Mouse (Mus musculus) limb, embryonic 13.5 days (tissue): ENCODE data around the gene Plce1. TPM values are rescaled to one million over a fixed set of nuclear protein-coding genes. Genes with fewer than 3 reads are reported as not detected.

Experiments used
- ATAC-seq: fragments of 200-750 bp; cut with Nextera tagmentation; 2 replicates; pipeline ENCODE4 v1.8.0; 2017; ENCODE audit warnings: low read depth, moderate number of reproducible peaks, moderate TSS enrichment; ENCODE audit not compliant: low FRiP score
- H3K27ac ChIP-seq: fragments of 300-500 bp; sonication (generic); 2 replicates; pipeline ENCODE4 v1.5.1; 2015; ENCODE audit warnings: inconsistent platforms, mild to moderate bottlenecking, moderate library complexity
- H3K27me3 ChIP-seq: fragments of 300-500 bp; sonication (generic); 2 replicates; pipeline ENCODE4 v1.6.1; 2015; ENCODE audit warnings: mild to moderate bottlenecking, inconsistent platforms
- H3K36me3 ChIP-seq: fragments of 300-500 bp; sonication (generic); 2 replicates; pipeline ENCODE4 v1.6.1; 2015; ENCODE audit warnings: inconsistent platforms, mild to moderate bottlenecking, moderate library complexity
- H3K4me1 ChIP-seq: fragments of 300-500 bp; sonication (generic); 2 replicates; pipeline ENCODE4 v1.6.1; 2015; ENCODE audit warnings: inconsistent platforms
- H3K4me2 ChIP-seq: fragments of 300-500 bp; sonication (generic); replicated peaks from 2 replicates; pipeline ENCODE4 v1.6.1; 2015; ENCODE audit warnings: inconsistent platforms, mild to moderate bottlenecking, moderate library complexity
- H3K4me3 ChIP-seq: fragments of 300-500 bp; sonication (generic); 2 replicates; pipeline ENCODE4 v1.5.1; 2015; ENCODE audit warnings: moderate library complexity, mild to moderate bottlenecking, inconsistent platforms
- H3K9ac ChIP-seq: fragments of 300-500 bp; sonication (generic); 2 replicates; pipeline ENCODE4 v1.6.1; 2015; ENCODE audit warnings: mild to moderate bottlenecking, inconsistent platforms
- H3K9me3 ChIP-seq: fragments of 300-500 bp; sonication (generic); 2 replicates; pipeline ENCODE4 v1.6.1; 2016; ENCODE audit warnings: inconsistent platforms
- WGBS: fragments of 180-500 bp; shearing (Covaris S2); methylation state at CpG from one replicate; pipeline ENCODE4 v1.1.7; 2015; 5-methylcytosine and 5-hydroxymethylcytosine counted together
- polyA plus RNA-seq: library from polyadenylated mRNA; unstranded; fragments of >200 nt; fragmentation: Nextera tagmentation; extraction: Ambion mirVana; gene quantifications from 2 replicates; pipeline ENCODE4 v1.2.1, GENCODE M21; 2015

The Plce1 gene
- polyA plus RNA-seq, 1 experiment from 2014 or later = 10.1 TPM

GRCm38 (mm10) chr19:38478286-38478685 lies 2.6 kb upstream of the Plce1 start:
- Histone ChIP-seq H3K27ac (peak overlapping the region; percentile 86), H3K4me2 (no peak overlapping the region), H3K4me3 (no peak overlapping the region), H3K4me1 (peaks cover 50% of the 10 kb centered on the region), H3K36me3 (no peaks in the 10 kb centered on the region), H3K9ac (no peak overlapping the region), H3K9me3 (no peaks in the 10 kb centered on the region), H3K27me3 (no peaks in the 10 kb centered on the region)
- WGBS = 22% methylated on average over 5 of the region's 5 CpGs
- no peak for ATAC-seq

DNA sequence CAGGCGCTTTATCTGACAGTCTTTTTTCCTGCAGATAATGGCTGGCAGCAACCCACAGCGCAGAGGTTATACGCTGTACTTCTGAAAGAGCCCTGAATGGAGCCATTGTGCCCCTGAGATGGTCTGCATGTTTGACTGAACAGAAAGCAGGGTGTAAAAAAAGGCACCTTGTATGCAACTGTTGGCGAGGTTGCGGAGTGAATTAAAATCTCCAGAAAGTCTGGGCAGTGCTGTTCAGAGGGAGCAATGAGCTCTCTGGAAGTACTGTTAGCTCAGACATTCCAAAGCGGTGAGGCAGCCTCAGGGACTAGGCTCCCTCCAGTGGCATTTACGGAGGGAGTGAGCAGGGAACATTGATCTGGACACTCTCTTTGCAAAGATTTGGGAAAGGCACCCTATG lies 2.0 kb upstream of the Plce1 start:
- WGBS = 26% methylated on average over 7 of the region's 7 CpGs
- Histone ChIP-seq H3K27me3 (peaks cover 4% of the 10 kb centered on the region; the same call in 1 of the 2 replicates), H3K4me1 (peaks cover 54% of the 10 kb centered on the region), H3K27ac (peak overlapping the region; percentile 86), H3K9ac (no peak overlapping the region), H3K4me3 (no peak overlapping the region), H3K36me3 (no peaks in the 10 kb centered on the region), H3K9me3 (no peaks in the 10 kb centered on the region), H3K4me2 (peak overlapping the region; percentile 90)
- peak; percentile 63 for ATAC-seq

DNA sequence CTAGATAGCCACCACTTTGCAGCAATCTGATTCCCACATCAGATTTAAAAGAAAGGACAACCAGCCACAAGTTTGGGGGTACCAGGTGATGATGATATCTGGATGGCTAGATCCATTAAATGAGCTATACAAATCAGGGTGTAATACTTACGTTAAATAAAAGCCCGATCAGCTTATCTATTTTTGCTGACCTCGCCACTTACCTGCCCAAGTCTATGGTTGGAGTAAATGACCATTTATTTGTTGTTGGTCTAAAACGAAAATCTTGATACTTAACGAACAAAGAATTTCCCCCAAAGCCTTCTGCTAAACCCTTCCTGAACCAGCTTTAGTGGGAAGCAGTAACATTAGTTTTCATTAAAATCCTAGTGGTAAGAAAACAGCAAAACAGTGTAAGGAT lies 1.4 kb upstream of the Plce1 start:
- Histone ChIP-seq H3K4me2 (peak overlapping the region; percentile 90), H3K4me1 (peaks cover 54% of the 10 kb centered on the region), H3K27ac (peak overlapping the region; percentile 84), H3K9me3 (no peaks in the 10 kb centered on the region), H3K27me3 (peaks cover 4% of the 10 kb centered on the region; the same call in 1 of the 2 replicates), H3K4me3 (no peak overlapping the region), H3K36me3 (no peaks in the 10 kb centered on the region), H3K9ac (no peak overlapping the region)
- ATAC-seq = no peak
- 75% methylated on average over 5 of the region's 5 CpGs for WGBS

DNA sequence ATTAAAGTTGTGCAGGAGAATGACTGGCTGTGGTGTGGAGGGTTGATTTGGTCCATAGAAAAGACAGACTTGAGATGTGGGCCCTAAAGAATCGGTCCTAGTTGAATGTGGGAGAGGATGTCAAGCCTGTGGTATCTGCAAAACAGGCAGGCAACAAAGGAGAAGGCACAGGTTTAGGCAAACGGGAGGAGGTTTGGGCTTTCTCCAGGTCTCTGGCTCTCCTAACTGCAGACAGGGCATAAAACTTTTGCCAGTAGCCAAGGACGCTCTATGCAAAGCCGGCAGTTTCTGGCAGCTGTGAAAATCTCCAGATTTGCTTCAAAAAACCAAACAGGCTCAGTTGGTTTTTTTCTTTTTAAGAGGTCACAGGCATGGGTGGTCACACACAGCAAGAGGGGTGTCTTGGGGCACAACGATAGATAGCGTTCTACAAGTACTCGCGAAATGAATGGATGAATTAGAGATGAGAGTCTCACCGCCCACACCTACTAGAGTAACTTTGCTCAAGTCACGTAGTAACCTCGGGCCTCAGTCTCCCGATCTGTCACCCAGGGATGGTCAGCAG lies 671 bp upstream of the Plce1 start:
- Histone ChIP-seq H3K27ac (peak overlapping the region; percentile 70), H3K36me3 (no peaks in the 10 kb centered on the region), H3K4me2 (peak overlapping the region; percentile 90), H3K27me3 (peaks cover 4% of the 10 kb centered on the region; the same call in 1 of the 2 replicates), H3K9ac (peak overlapping the region; percentile 90), H3K9me3 (no peaks in the 10 kb centered on the region), H3K4me3 (peak overlapping the region; percentile 78), H3K4me1 (peaks cover 56% of the 10 kb centered on the region)
- WGBS = 11% methylated on average over 12 of the region's 12 CpGs
- ATAC-seq = no peak; the same call in 1 of the 2 replicates

GRCm38 (mm10) chr19:38481906-38482305 lies 997 bp downstream of the Plce1 start:
- Histone ChIP-seq H3K27me3 (peaks cover 4% of the 10 kb centered on the region; the same call in 1 of the 2 replicates), H3K4me3 (peak overlapping the region; percentile 78)

GRCm38 (mm10) chr19:38482406-38483181 lies 1.7 kb downstream of the Plce1 start:
- peak overlapping the region; percentile 90 for H3K9ac ChIP-seq

More at GRCm38 (mm10) chr19:38481906-38482305, 997 bp downstream of the Plce1 start:
- no peaks in the 10 kb centered on the region for H3K9me3 ChIP-seq
- no peaks in the 10 kb centered on the region for H3K36me3 ChIP-seq
- 17% methylated on average over 8 of the region's 8 CpGs for WGBS
- ATAC-seq = no peak
- peak overlapping the region; percentile 90 for H3K4me2 ChIP-seq
- peaks cover 71% of the 10 kb centered on the region for H3K4me1 ChIP-seq
- peak overlapping the region; percentile 90 for H3K9ac ChIP-seq
- no peak overlapping the region for H3K27ac ChIP-seq

GRCm38 (mm10) chr19:38485779-38486555 lies 5.1 kb downstream of the Plce1 start:
- ATAC-seq = no peak
- no peak overlapping the region for H3K27ac ChIP-seq
- 21% methylated on average over 11 of the region's 11 CpGs for WGBS
- H3K4me2 ChIP-seq = peak overlapping the region; percentile 29
- H3K4me1 ChIP-seq = peaks cover 53% of the 10 kb centered on the region
- peaks cover 4% of the 10 kb centered on the region; the same call in 1 of the 2 replicates for H3K27me3 ChIP-seq
- no peak overlapping the region for H3K4me3 ChIP-seq
- H3K9ac ChIP-seq = 0 out of 2 replicates have a peak overlapping the region, but pooled peaks have one; percentile 2
- H3K36me3 ChIP-seq = no peaks in the 10 kb centered on the region
- no peaks in the 10 kb centered on the region for H3K9me3 ChIP-seq

More at GRCm38 (mm10) chr19:38482406-38483181, 1.7 kb downstream of the Plce1 start:
- WGBS = 14% methylated on average over 19 of the region's 19 CpGs
- H3K27ac ChIP-seq = peak overlapping the region; percentile 2; the same call in 1 of the 2 replicates
- H3K4me2 ChIP-seq = peak overlapping the region; percentile 90
- no peaks in the 10 kb centered on the region for H3K9me3 ChIP-seq
- H3K4me3 ChIP-seq = peak overlapping the region; percentile 78
- H3K36me3 ChIP-seq = no peaks in the 10 kb centered on the region
- no peak for ATAC-seq
- H3K27me3 ChIP-seq = peaks cover 4% of the 10 kb centered on the region; the same call in 1 of the 2 replicates
- peaks cover 73% of the 10 kb centered on the region for H3K4me1 ChIP-seq

DNA sequence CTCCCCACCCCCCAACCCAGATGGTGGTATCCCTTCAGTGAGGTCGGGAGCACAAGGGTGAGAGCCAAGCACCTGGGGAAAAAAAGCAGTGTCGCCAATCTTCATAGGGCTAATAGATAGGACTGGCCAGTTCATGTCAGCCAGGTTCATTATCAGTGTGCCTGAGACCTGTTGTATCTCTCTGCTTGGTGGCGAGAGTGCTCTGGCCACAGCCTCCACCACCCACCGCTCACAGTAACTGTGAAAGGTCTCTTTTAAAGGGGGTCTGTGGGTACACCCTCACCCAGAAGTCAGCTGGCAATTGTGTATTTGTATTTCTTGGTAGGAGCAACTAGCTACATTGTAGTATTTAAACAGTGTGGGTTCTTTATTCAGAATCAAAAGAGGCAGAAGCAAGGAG lies 6.6 kb downstream of the Plce1 start:
- H3K4me1 ChIP-seq = peaks cover 45% of the 10 kb centered on the region
- H3K4me2 ChIP-seq = 0 out of 2 replicates have a peak overlapping the region, but pooled peaks have one; percentile 2
- peaks cover 4% of the 10 kb centered on the region; the same call in 1 of the 2 replicates for H3K27me3 ChIP-seq
- no peak overlapping the region for H3K4me3 ChIP-seq
- no peak overlapping the region; the same call in 1 of the 2 replicates for H3K9ac ChIP-seq
- no peaks in the 10 kb centered on the region for H3K36me3 ChIP-seq
- WGBS = 60% methylated on average over 4 of the region's 4 CpGs
- no peaks in the 10 kb centered on the region for H3K9me3 ChIP-seq
- no peak for ATAC-seq
- H3K27ac ChIP-seq = no peak overlapping the region

- H3K27ac ChIP-seq = peak overlapping the region; percentile 69
- H3K9ac ChIP-seq = no peak overlapping the region
- no peak overlapping the region for H3K4me3 ChIP-seq
- H3K36me3 ChIP-seq = no peaks in the 10 kb centered on the region
- WGBS = 71% methylated on average over 9 of the region's 9 CpGs
- peak; percentile 57; the same call in 1 of the 2 replicates for ATAC-seq
- H3K27me3 ChIP-seq = peaks cover 4% of the 10 kb centered on the region; the same call in 1 of the 2 replicates
- no peaks in the 10 kb centered on the region for H3K9me3 ChIP-seq
- peaks cover 37% of the 10 kb centered on the region for H3K4me1 ChIP-seq
- no peak overlapping the region for H3K4me2 ChIP-seq
Measured at GRCm38 (mm10) chr19:38488103-38488912, 7.4 kb downstream of the Plce1 start.

DNA sequence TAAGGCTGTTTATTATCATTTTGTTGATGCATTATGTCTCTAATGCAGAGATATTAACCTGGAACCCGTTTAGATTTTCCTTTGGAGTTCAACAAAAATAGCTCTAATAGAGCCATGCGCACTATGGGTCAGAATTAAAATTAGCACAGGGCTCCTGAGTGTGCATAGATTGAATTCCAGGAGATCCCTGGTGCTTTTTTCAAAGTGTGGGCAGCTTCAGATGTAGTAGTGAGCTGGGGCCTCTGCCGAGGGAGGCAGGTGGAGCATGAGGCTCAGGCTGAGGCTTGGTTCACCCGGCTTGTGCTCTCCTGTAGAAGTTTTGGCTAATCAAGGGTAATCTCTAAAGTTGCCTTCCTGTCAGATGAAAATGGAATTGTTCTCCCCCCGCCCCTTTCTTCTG lies 17.3 kb downstream of the Plce1 start:
- H3K36me3 ChIP-seq = peaks cover 3% of the 10 kb centered on the region; the same call in 1 of the 2 replicates
- H3K9me3 ChIP-seq = peaks cover 8% of the 10 kb centered on the region; the same call in 1 of the 2 replicates
- no peaks in the 10 kb centered on the region for H3K27me3 ChIP-seq
- WGBS = 72% methylated on average over 5 of the region's 5 CpGs
- H3K4me3 ChIP-seq = no peak overlapping the region
- H3K9ac ChIP-seq = no peak overlapping the region
- H3K27ac ChIP-seq = no peak overlapping the region; the same call in 1 of the 2 replicates
- H3K4me2 ChIP-seq = no peak overlapping the region
- H3K4me1 ChIP-seq = 0 out of 2 replicates have a peak, but pooled peaks cover 4% of the 10 kb centered on the region
- ATAC-seq = no peak

DNA sequence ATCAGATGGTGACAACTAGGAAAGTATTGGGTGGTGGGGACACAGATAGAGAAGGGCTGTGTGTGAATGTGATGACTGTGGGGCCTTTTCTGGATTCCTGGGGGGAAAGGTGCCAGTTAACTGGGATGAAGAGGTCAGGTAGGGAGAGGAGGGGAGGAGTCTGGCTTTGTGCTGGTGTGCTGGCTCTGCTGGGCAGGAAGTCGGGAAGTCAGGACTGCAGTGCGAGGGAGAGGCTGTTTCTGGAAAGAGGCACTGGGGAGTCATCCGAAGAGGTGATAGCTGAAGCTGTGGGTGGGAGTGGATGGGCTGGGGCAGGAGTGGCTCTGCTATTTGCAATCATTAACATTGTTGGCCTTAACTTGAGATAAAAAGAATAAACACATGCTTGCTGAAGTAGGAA lies 23.7 kb downstream of the Plce1 start:
- Histone ChIP-seq H3K9ac (no peak overlapping the region), H3K36me3 (no peaks in the 10 kb centered on the region; the same call in 1 of the 2 replicates), H3K4me2 (no peak overlapping the region), H3K27ac (no peak overlapping the region), H3K4me1 (peaks cover 25% of the 10 kb centered on the region), H3K27me3 (no peaks in the 10 kb centered on the region), H3K4me3 (no peak overlapping the region), H3K9me3 (peaks cover 8% of the 10 kb centered on the region; the same call in 1 of the 2 replicates)
- 19% methylated on average over 3 of the region's 3 CpGs for WGBS
- ATAC-seq = no peak
